Comparison of ENCODE assay signal across 8 mouse cellular contexts in genomic region chr9:57910254-57911160, GRCm38 (mm10). TPM values are rescaled to one million over a fixed set of nuclear protein-coding genes. Genes with fewer than 3 reads are reported as not detected.
DNase-seq lines count a peak whose midpoint lies in the region; ATAC-seq and TF ChIP-seq lines count a peak whose summit lies in the region.

Ubl7 (plus strand) TSS chr9:57910979.

- under 1% methylated on average over 47 of the region's 47 CpGs for WGBS in hindbrain, embryonic 13.5 days

- peak; percentile 72 for DNase-seq in Patski (ENCODE audit: low read depth, low spot score)
- DNase-seq in cerebellum, postnatal 14 days = peak; percentile 89 to 91
- peak; percentile 84 for DNase-seq in frontal cortex, postnatal 14 days (ENCODE audit: low spot score in 2 of 2)
- peak; percentile 71 to 79 for DNase-seq in layer of hippocampus, postnatal 25 days (ENCODE audit: extremely low spot score in 1 of 2, low spot score in 1 of 2)
- DNase-seq in lung, postnatal 25 days (ENCODE audit: low spot score) = peak; percentile 95
- DNase-seq in retina, embryonic 14.5 days (ENCODE audit: low spot score) = peak; percentile 94
- peak; percentile 91 for DNase-seq in thymus, postnatal 4 days

- H3K9me3 ChIP-seq in hindbrain, embryonic 13.5 days = no peaks in the 10 kb centered on the region

- H3K27me3 ChIP-seq in Patski = no peaks in the 10 kb centered on the region
- 0 out of 2 replicates have a peak, but pooled peaks cover 4% of the 10 kb centered on the region for H3K27me3 ChIP-seq in hindbrain, embryonic 13.5 days

- POLR2A ChIA-PET in Patski (lab: Charles Lee) = interaction anchor here (0.9 to 1.3 kb wide), 3 partner anchors 16 to 85 kb away, joined by 3 to 5 read pairs (median 3); no protein-coding TSS in a partner anchor

- peak within 1 kb of the TSS; percentile 90 for H3K9ac ChIP-seq in hindbrain, embryonic 13.5 days

- peaks cover 19% of the 10 kb centered on the region for H3K4me1 ChIP-seq in hindbrain, embryonic 13.5 days (replicated peaks)

- TF ChIP-seq CTCF in Patski (IDR thresholded peaks at IDR 0.05) = no peak

- H3K36me3 ChIP-seq in hindbrain, embryonic 13.5 days = peaks cover 10% of the 10 kb centered on the region

- H3K27ac ChIP-seq in hindbrain, embryonic 13.5 days = peak within 1 kb of the TSS; percentile 75

- CTCF ChIA-PET in Patski (lab: Charles Lee) = interaction anchor here (0.9 to 1.9 kb wide), 5 partner anchors 17 to 85 kb away, joined by 3 to 7 read pairs (median 4); no protein-coding TSS in a partner anchor

- peak within 1 kb of the TSS; percentile 79 for H3K4me3 ChIP-seq in hindbrain, embryonic 13.5 days

- in situ Hi-C loops in Patski (cut with MboI; ENCODE audit: low pct_unique_long_range_greater_than_20kb) = no loop called here

- peak; percentile 80 for ATAC-seq in Patski
- ATAC-seq in hindbrain, embryonic 13.5 days (ENCODE audit: low FRiP score) = peak; percentile 95

- peak within 1 kb of the TSS; percentile 90 for H3K4me2 ChIP-seq in hindbrain, embryonic 13.5 days

RNA-seq across cellular contexts. Expression of gene Ubl7, which starts in this region (rescaled TPM):
- polyA plus RNA-seq in Patski (2021) = 87.3 TPM
- 165 and 173 TPM in 2 replicates for polyA plus RNA-seq in hindbrain, embryonic 13.5 days (2015; fragmentation: Nextera tagmentation; extraction: Ambion mirVana)
- 100 to 1,000 TPM; 100 to 101 TPM for total RNA-seq in layer of hippocampus, postnatal 25 days (2021)

Comparison
In these comparisons a context has a peak if more than half of its experiments do, and no peak if none do; other contexts are left out.
1. Peak in every context shown above with its lines: DNase-seq, ATAC-seq, H3K4me3 ChIP-seq and H3K27ac ChIP-seq.